8 mouse cellular contexts compared by ENCODE assay signal in the genomic region with DNA sequence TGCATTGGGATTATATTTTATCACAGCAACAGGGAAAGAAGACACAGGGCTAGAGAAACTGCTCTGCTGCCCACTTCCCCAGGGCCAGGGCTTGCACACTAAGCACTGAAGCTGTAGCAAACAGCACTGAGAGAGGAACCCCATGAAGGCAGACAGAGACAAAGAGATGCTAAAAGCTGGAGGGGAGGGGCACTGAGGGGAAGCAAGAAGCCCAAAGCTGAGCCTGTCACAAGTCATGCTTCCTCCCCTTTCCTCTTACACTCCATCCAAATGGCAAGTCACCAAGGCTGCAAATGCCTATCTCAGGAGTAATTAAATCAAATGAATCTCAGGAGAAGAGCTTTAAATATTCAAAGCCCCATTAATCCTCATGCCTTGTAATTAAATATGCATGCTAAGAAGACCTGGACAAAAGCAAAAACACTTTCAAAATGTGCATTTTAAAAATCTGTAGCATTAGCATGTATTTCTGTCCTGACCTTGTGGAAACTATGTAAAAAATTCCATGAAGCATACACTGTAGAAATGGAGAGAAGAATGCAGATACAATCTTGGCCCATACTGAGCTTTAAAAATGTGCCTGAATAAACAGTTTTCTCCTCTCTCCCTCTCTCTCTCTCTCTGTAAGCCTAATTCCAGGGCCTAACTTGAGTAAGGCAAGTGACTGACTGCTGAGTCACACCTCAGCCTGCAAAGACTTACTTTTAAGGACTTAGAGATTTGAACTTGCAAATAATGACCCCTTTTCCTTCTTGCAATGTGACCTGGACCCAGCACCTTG.
DNase-seq lines count a peak whose midpoint lies in the region; ATAC-seq lines count a peak whose summit lies in the region.

No protein-coding gene starts in this region.

- H3K4me1 ChIP-seq in kidney, embryonic 14.5 days (ENCODE audit: control insufficient read depth, insufficient read depth, low read length), result peaks cover 9% of the 10 kb centered on the region
- H3K4me1 ChIP-seq in heart, embryonic 16.5 days (ENCODE audit: control insufficient read depth, insufficient read depth, low read length), result peaks cover 52% of the 10 kb centered on the region
- H3K4me1 ChIP-seq in midbrain, embryonic 13.5 days (replicated peaks), result peaks cover 54% of the 10 kb centered on the region

- no peaks in the 10 kb centered on the region for H3K27me3 ChIP-seq in kidney, embryonic 14.5 days (ENCODE audit: control insufficient read depth, insufficient read depth, low read length)
- H3K27me3 ChIP-seq in heart, embryonic 16.5 days (ENCODE audit: control insufficient read depth, insufficient read depth, low read length), result no peaks in the 10 kb centered on the region
- no peaks in the 10 kb centered on the region for H3K27me3 ChIP-seq in midbrain, embryonic 13.5 days

- H3K9me3 ChIP-seq in kidney, embryonic 14.5 days (ENCODE audit: control insufficient read depth, low read length), result no peaks in the 10 kb centered on the region
- no peaks in the 10 kb centered on the region for H3K9me3 ChIP-seq in heart, embryonic 16.5 days (replicated peaks; ENCODE audit: control insufficient read depth, low read length)
- H3K9me3 ChIP-seq in midbrain, embryonic 13.5 days, result no peaks in the 10 kb centered on the region

- no peak overlapping the region for H3K4me3 ChIP-seq in kidney, embryonic 14.5 days (ENCODE audit: low read length)
- H3K4me3 ChIP-seq in heart, embryonic 16.5 days (ENCODE audit: low read length), result no peak overlapping the region
- no peak overlapping the region for H3K4me3 ChIP-seq in midbrain, embryonic 13.5 days (replicated peaks)

- H3K27ac ChIP-seq in kidney, embryonic 14.5 days (ENCODE audit: low read depth, low read length), result peak overlapping the region; percentile 57; the same call in 1 of the 2 replicates
- H3K27ac ChIP-seq in heart, embryonic 16.5 days (ENCODE audit: low read length), result peak overlapping the region; percentile 78
- H3K27ac ChIP-seq in midbrain, embryonic 13.5 days, result peak overlapping the region; percentile 83

- DNase-seq in kidney, adult 11 months, result no peak
- peak; percentile 29 for DNase-seq in adipocyte (ENCODE audit: low spot score)
- DNase-seq in adrenal gland, postnatal 4 days (ENCODE audit: low spot score in 2 of 2), result no peak
- DNase-seq in spleen, adult 12 weeks (ENCODE audit: low spot score), result no peak

- H3K36me3 ChIP-seq in kidney, embryonic 14.5 days (ENCODE audit: control insufficient read depth, insufficient read depth, low read length), result peaks cover 25% of the 10 kb centered on the region
- H3K36me3 ChIP-seq in heart, embryonic 16.5 days (ENCODE audit: control insufficient read depth, insufficient read depth), result peaks cover 2% of the 10 kb centered on the region; the same call in 1 of the 2 replicates
- H3K36me3 ChIP-seq in midbrain, embryonic 13.5 days, result peaks cover 4% of the 10 kb centered on the region; the same call in 1 of the 2 replicates

- H3K4me2 ChIP-seq in kidney, embryonic 14.5 days (replicated peaks; ENCODE audit: low read depth, low read length), result no peak overlapping the region
- H3K4me2 ChIP-seq in heart, embryonic 16.5 days (ENCODE audit: low read depth, low read length), result no peak overlapping the region
- H3K4me2 ChIP-seq in midbrain, embryonic 13.5 days (replicated peaks), result no peak overlapping the region

- H3K9ac ChIP-seq in kidney, embryonic 14.5 days (ENCODE audit: low read depth, low read length), result no peak overlapping the region
- no peak overlapping the region for H3K9ac ChIP-seq in heart, embryonic 16.5 days (ENCODE audit: low read length)
- H3K9ac ChIP-seq in midbrain, embryonic 13.5 days (replicated peaks), result no peak overlapping the region

- no peak for ATAC-seq in kidney, embryonic 14.5 days (ENCODE audit: low FRiP score, low TSS enrichment)
- no peak for ATAC-seq in heart, embryonic 16.5 days (replicated peaks; ENCODE audit: extremely low read depth, insufficient read depth, low FRiP score)
- peak; percentile 81 for ATAC-seq in midbrain, embryonic 13.5 days
- no peak for ATAC-seq in megakaryocyte-erythroid progenitor cell, adult 5-6 weeks (replicated peaks; ENCODE audit: low FRiP score, low TSS enrichment, poor library complexity, severe bottlenecking)
